Mouse (Mus musculus) testis, adult 2 months (tissue): Measurements from ENCODE around the gene Ang6.
"Not testable (repeated sequence)": the region's sequence is repeated elsewhere in the genome, so short reads cannot be mapped to it uniquely, and the experiment has no call there.

Experiments used
- CTCF ChIP-seq: fragments of 200-500 bp; IDR thresholded peaks from 2 replicates; pipeline ENCODE4 v1.5.1; 2012; ENCODE audit warnings: low read depth, mild to moderate bottlenecking, inconsistent platforms, low read length, moderate library complexity; ENCODE audit not compliant: control insufficient read depth, insufficient read depth, insufficient replicate concordance
- POLR2A ChIP-seq: fragments of 200-500 bp; IDR thresholded peaks from 2 replicates; pipeline ENCODE4 v1.6.1; 2012; ENCODE audit warnings: low read depth, mild to moderate bottlenecking, inconsistent platforms, low read length, moderate library complexity; ENCODE audit not compliant: control insufficient read depth

DNA sequence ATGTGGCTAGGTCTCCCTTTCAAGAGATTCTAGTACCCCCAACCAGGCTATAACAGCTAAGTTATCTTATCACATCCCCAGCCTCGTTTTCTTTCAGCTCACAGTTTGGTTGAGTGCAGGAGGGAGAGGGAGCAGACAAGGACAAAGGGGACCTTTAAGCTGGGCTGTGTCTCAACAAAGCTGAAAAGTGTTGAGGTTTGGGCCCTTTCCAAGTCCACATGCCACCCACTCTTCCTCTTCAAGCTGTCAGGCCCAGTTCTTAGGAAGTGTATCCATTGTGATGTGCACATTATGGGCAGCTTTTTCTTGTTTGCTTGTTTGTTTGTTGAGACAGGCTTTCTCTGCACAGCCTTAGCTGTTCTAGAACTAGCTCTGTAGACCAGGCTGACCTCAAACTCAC is 47.0 kb downstream of the Ang6 start:
- TF ChIP-seq POLR2A, CTCF: not testable (repeated sequence)
